Mouse (Mus musculus): ENCODE measurements around the gene Trim28. TPM values are rescaled to one million over a fixed set of nuclear protein-coding genes. Genes with fewer than 3 reads are reported as not detected.

Gene Trim28
- total and polyA plus RNA-seq, 3 experiments: 500 to 891 (median 516) TPM

- in situ Hi-C loops (cut with MboI; ENCODE audit: low pct_ligation_motif_present, low pct_unique_long_range_greater_than_20kb, low sequenced_read_pairs): loop anchor here (5.0 to 25.0 kb wide), 4 partner anchors 33 to 522 kb away; partner anchors contain the start of gene Zfp606
- dilution Hi-C loops (cut with MboI; ENCODE audit: extremely low pct_ligation_motif_present, extremely low pct_unique_long_range_greater_than_20kb, low sequenced_read_pairs): no loop called here
- peak; percentile 97 for DNase-seq (ENCODE audit: extremely low read depth)
- TF ChIP-seq ELF1 (IDR thresholded peaks at IDR 0.05; ENCODE audit: low read depth, low read length): peak; percentile 96
- peak; percentile 87 for TF ChIP-seq MEF2A (IDR thresholded peaks at IDR 0.05; ENCODE audit: borderline replicate concordance, low read depth, low read length)
- peak; percentile 69; the same call in 1 of the 2 replicates for TF ChIP-seq POLR2AphosphoS2 (IDR thresholded peaks at IDR 0.05; ENCODE audit: low read depth, low read length)
- TF ChIP-seq POLR2A (IDR thresholded peaks at IDR 0.05; ENCODE audit: low read depth, low read length): peak; percentile 83
- no peak for TF ChIP-seq ZNF384 (IDR thresholded peaks at IDR 0.05; ENCODE audit: low read depth, low read length)
- TF ChIP-seq RAD21 (IDR thresholded peaks at IDR 0.05; ENCODE audit: low read depth, low read length): peak; percentile 63
- TF ChIP-seq UBTF (IDR thresholded peaks at IDR 0.05; ENCODE audit: low read depth, low read length): peak; percentile 76; the same call in 1 of the 2 replicates
- TF ChIP-seq SIN3A (IDR thresholded peaks at IDR 0.05; ENCODE audit: low read length): peak; percentile 97
- TF ChIP-seq ZMIZ1 (IDR thresholded peaks at IDR 0.05; ENCODE audit: low read depth, low read length): peak; percentile 66; the same call in 1 of the 2 replicates
- TF ChIP-seq PAX5 (IDR thresholded peaks at IDR 0.05; ENCODE audit: low read length): no peak
- TF ChIP-seq BHLHE40 (IDR thresholded peaks at IDR 0.05; ENCODE audit: low read depth, low read length): peak; percentile 82
- 0 out of 2 replicates have a peak, but pooled peaks have one; percentile 21 for TF ChIP-seq JUND (conservative IDR thresholded peaks at IDR 0.05; ENCODE audit: low read depth, low read length)
- TF ChIP-seq TBP (conservative IDR thresholded peaks at IDR 0.05; ENCODE audit: low read depth, low read length): peak; percentile 90
- no peak for TF ChIP-seq JUN (IDR thresholded peaks at IDR 0.05; ENCODE audit: insufficient read depth, low read depth, low read length)
- peak; percentile 64; the same call in 1 of the 2 replicates for TF ChIP-seq ETS1 (conservative IDR thresholded peaks at IDR 0.05; ENCODE audit: low read depth, low read length)
- peak; percentile 68 for TF ChIP-seq MAX (IDR thresholded peaks at IDR 0.05; ENCODE audit: low read length)
- peak; percentile 90 for TF ChIP-seq KAT2A (IDR thresholded peaks at IDR 0.05; ENCODE audit: insufficient replicate concordance, low read length)
- TF ChIP-seq MYC (IDR thresholded peaks at IDR 0.05; ENCODE audit: low read depth, low read length): peak; percentile 79
- TF ChIP-seq MXI1 (IDR thresholded peaks at IDR 0.05; ENCODE audit: low read depth, low read length): peak; percentile 90
- peak; percentile 78 for TF ChIP-seq NELFE (IDR thresholded peaks at IDR 0.05; ENCODE audit: low read depth, low read length)
- TF ChIP-seq USF1 (IDR thresholded peaks at IDR 0.05; ENCODE audit: low read depth, low read length): no peak
- TF ChIP-seq SMC3 (IDR thresholded peaks at IDR 0.05; ENCODE audit: low read depth, low read length): peak; percentile 66
- TF ChIP-seq E2F4 (IDR thresholded peaks at IDR 0.05; ENCODE audit: insufficient replicate concordance, low read depth, low read length): peak; percentile 93
- peak; percentile 57 to 85 for TF ChIP-seq CTCF (conservative IDR thresholded peaks at IDR 0.05 in 1 of 2, IDR thresholded peaks at IDR 0.05 in 1 of 2; ENCODE audit: low read depth in 2 of 2, low read length in 2 of 2)
- 0 out of 2 replicates have a peak, but pooled peaks have one; percentile 6 for TF ChIP-seq USF2 (conservative IDR thresholded peaks at IDR 0.05; ENCODE audit: low read depth, low read length)
- TF ChIP-seq GABPA (IDR thresholded peaks at IDR 0.05; ENCODE audit: insufficient replicate concordance, low read depth, low read length): peak; percentile 47; the same call in 1 of the 2 replicates
- no peak for TF ChIP-seq ZKSCAN1 (IDR thresholded peaks at IDR 0.05; ENCODE audit: borderline replicate concordance, low read depth, low read length)
- TF ChIP-seq HCFC1 (IDR thresholded peaks at IDR 0.05; ENCODE audit: low read depth, low read length): peak; percentile 95
- 0 out of 2 replicates have a peak, but pooled peaks have one; percentile 11 for TF ChIP-seq EP300 (IDR thresholded peaks at IDR 0.05; ENCODE audit: low read length)
- TF ChIP-seq IRF4 (IDR thresholded peaks at IDR 0.05; ENCODE audit: low read depth, low read length): peak; percentile 59; the same call in 1 of the 2 replicates
- TF ChIP-seq ZC3H11A (IDR thresholded peaks at IDR 0.05; ENCODE audit: low read depth, low read length): peak; percentile 15; the same call in 1 of the 2 replicates
- TF ChIP-seq TCF12 (IDR thresholded peaks at IDR 0.05; ENCODE audit: low read depth, low read length): peak; percentile 91
- TF ChIP-seq CHD1 (IDR thresholded peaks at IDR 0.05; ENCODE audit: low read depth, low read length): no peak; the same call in 1 of the 2 replicates
- peak; percentile 85 for TF ChIP-seq MAZ (IDR thresholded peaks at IDR 0.05; ENCODE audit: low read depth, low read length)
- TF ChIP-seq CHD2 (IDR thresholded peaks at IDR 0.05; ENCODE audit: low read length): peak; percentile 77
- TF ChIP-seq NRF1 (IDR thresholded peaks at IDR 0.05; ENCODE audit: low read depth, low read length): peak; percentile 73
- no peak for TF ChIP-seq MAFK (IDR thresholded peaks at IDR 0.05; ENCODE audit: insufficient replicate concordance, low read length)
Observed at GRCm38 (mm10) chr7:13009143-13010004, 10.5 kb downstream of the Trim28 start.

More at GRCm38 (mm10) chr7:13009143-13010004, 10.5 kb downstream of the Trim28 start:
- Histone ChIP-seq H3K4me3 (replicated peaks in 1 of 3; ENCODE audit: low read depth in 2 of 3, low read length in 2 of 3, poor library complexity in 1 of 3) (peak overlapping the region; percentile 84 to 95 (median 84)), H3K4me1 (ENCODE audit: control insufficient read depth in 1 of 2, insufficient read depth in 2 of 2) (peaks cover 8 to 14% of the 10 kb centered on the region in 2 experiments; a peak in 2 of 4 replicates), H3K36me3 (replicated peaks in 1 of 2; ENCODE audit: control insufficient read depth in 1 of 2, insufficient read depth in 1 of 2, low read length in 1 of 2) (peaks cover 25 to 36% of the 10 kb centered on the region in 2 experiments), H3K27me3 (replicated peaks) (peaks cover 7% of the 10 kb centered on the region), H3K79me2 (replicated peaks; ENCODE audit: control insufficient read depth, extremely low read depth, insufficient read depth, poor library complexity, severe bottlenecking) (0 out of 2 replicates have a peak, but pooled peaks cover 3% of the 10 kb centered on the region), H3K27ac (ENCODE audit: insufficient read depth, low read depth) (peak overlapping the region; percentile 89), H3K4me2 (ENCODE audit: insufficient read depth, low read depth, poor library complexity, severe bottlenecking) (peak overlapping the region; percentile 70), H3K9ac (ENCODE audit: insufficient read depth, low read depth) (peak overlapping the region; percentile 94), H3K9me3 (replicated peaks; ENCODE audit: low read length) (no peaks in the 10 kb centered on the region)

All from CH12.LX (cell line).